Mouse (Mus musculus) ES-E14 (cell line): ENCODE measurements around the gene Akr1c14. TPM values are rescaled to one million over a fixed set of nuclear protein-coding genes. Genes with fewer than 3 reads are reported as not detected.

Experiments
- DNase-seq: peaks from one replicate; pipeline ENCODE4 v3.0.0-alpha.2; 2013; ENCODE audit warnings: low read depth, low spot score
- H3K27ac ChIP-seq: 2 replicates; pipeline ENCODE4 v1.5.1; 2012; ENCODE audit warnings: low read depth, mild to moderate bottlenecking, low read length, moderate library complexity, mixed read lengths; ENCODE audit not compliant: poor library complexity, insufficient read depth, severe bottlenecking
- H3K36me3 ChIP-seq: 2 replicates; pipeline ENCODE4 v1.6.1; 2012; ENCODE audit warnings: mild to moderate bottlenecking, low read length, moderate library complexity, mixed read lengths; ENCODE audit not compliant: control insufficient read depth, poor library complexity, insufficient read depth, severe bottlenecking
- H3K4me1 ChIP-seq, 2 experiments: fragments of 150-350 bp in 1 of 2; sonication (generic) in 1 of 2; 2 replicates each; pipeline ENCODE4 v1.6.1; 2012; ENCODE audit warnings: low read length in 2 of 2, mild to moderate bottlenecking in 1 of 2, mixed read lengths in 1 of 2; ENCODE audit not compliant: control insufficient read depth in 2 of 2, insufficient read depth in 2 of 2, poor library complexity in 1 of 2
- H3K4me3 ChIP-seq, 2 experiments: fragments of 150-350 bp in 1 of 2; sonication (generic) in 1 of 2; 2 replicates each; pipeline ENCODE4 v1.5.1; 2012; ENCODE audit warnings: low read length in 2 of 2, low read depth in 1 of 2, mild to moderate bottlenecking in 1 of 2, mixed read lengths in 1 of 2; ENCODE audit not compliant: insufficient read depth in 1 of 2, poor library complexity in 1 of 2, severe bottlenecking in 1 of 2
- H3K9ac ChIP-seq: 2 replicates; pipeline ENCODE4 v1.6.1; 2012; ENCODE audit warnings: low read depth, mild to moderate bottlenecking, low read length, mixed read lengths; ENCODE audit not compliant: poor library complexity, insufficient read depth, severe bottlenecking
- H3K9me3 ChIP-seq: fragments of 150-350 bp; sonication (generic); 2 replicates; pipeline ENCODE4 v1.6.1; 2012; ENCODE audit warnings: low read depth, mild to moderate bottlenecking, low read length; ENCODE audit not compliant: control insufficient read depth, insufficient read depth
- CHD2 ChIP-seq: IDR thresholded peaks from 2 replicates; pipeline ENCODE4 v1.6.1; 2014; ENCODE audit warnings: mild to moderate bottlenecking, low read depth, low read length, inconsistent platforms
- HCFC1 ChIP-seq: IDR thresholded peaks from 2 replicates; pipeline ENCODE4 v1.6.1; 2012; ENCODE audit warnings: low read length, inconsistent platforms, borderline replicate concordance; ENCODE audit not compliant: insufficient read depth
- MAFK ChIP-seq: IDR thresholded peaks from 2 replicates; pipeline ENCODE4 v1.6.1; 2014; ENCODE audit warnings: mild to moderate bottlenecking, low read depth, low read length, inconsistent platforms; ENCODE audit not compliant: insufficient read depth
- ZC3H11A ChIP-seq: IDR thresholded peaks from 2 replicates; pipeline ENCODE4 v1.6.1; 2012; ENCODE audit warnings: low read depth, mild to moderate bottlenecking, inconsistent platforms, low read length, borderline replicate concordance
- ZNF384 ChIP-seq: IDR thresholded peaks from 2 replicates; pipeline ENCODE4 v1.6.1; 2012; ENCODE audit warnings: low read depth, low read length, inconsistent platforms
- in situ Hi-C, 2 experiments: fragments of 600-800 bp; cut with MboI; formaldehyde crosslinking; loops; one replicate each; pipeline ENCODE4 v1.15.1; 2025; ENCODE audit warnings: low sequenced_read_pairs in 2 of 2, inconsistent platforms in 1 of 2; ENCODE audit not compliant: unreplicated experiment in 2 of 2
- total RNA-seq: library from RNA; depleted of rRNA; stranded (reverse); fragments of 300-350 nt; gene quantifications from 2 replicates; pipeline ENCODE4 v1.2.3, GENCODE M21; 2012; rRNA removed

Akr1c14 gene
- total RNA-seq, 1 experiment = 0.40 TPM

GRCm38 (mm10) chr13:4129100-4129499 lies 80.3 kb downstream of the Akr1c14 start:
- Histone ChIP-seq H3K4me1 (no peaks in the 10 kb centered on the region), H3K9me3 (no peaks in the 10 kb centered on the region), H3K4me3 (no peak overlapping the region), H3K9ac (no peak overlapping the region), H3K27ac (no peak overlapping the region), H3K36me3 (no peaks in the 10 kb centered on the region; the same call in 1 of the 2 replicates)
- in situ Hi-C loops = no loop called here
- TF ChIP-seq ZC3H11A (peak; percentile 40; the same call in 1 of the 2 replicates), ZNF384 (no peak), CHD2 (no peak), MAFK (no peak)
- peak; percentile 25 for DNase-seq

- Histone ChIP-seq H3K9me3 (no peaks in the 10 kb centered on the region), H3K4me3 (no peak overlapping the region), H3K4me1 (no peaks in the 10 kb centered on the region), H3K9ac (no peak overlapping the region), H3K36me3 (no peaks in the 10 kb centered on the region), H3K27ac (no peak overlapping the region)
- no peak for TF ChIP-seq MAFK
- TF ChIP-seq ZC3H11A = no peak
- TF ChIP-seq ZNF384 = no peak
- no peak for TF ChIP-seq HCFC1
- TF ChIP-seq CHD2 = no peak
- DNase-seq = no peak
- in situ Hi-C loops = loop anchor here in 1 of 2 experiments (10.0 kb wide), 1 partner anchor 153 kb away; no protein-coding TSS in a partner anchor
Measured at GRCm38 (mm10) chr13:4131317-4131716, 82.5 kb downstream of the Akr1c14 start.

- Histone ChIP-seq H3K36me3 (no peaks in the 10 kb centered on the region), H3K4me1 (no peaks in the 10 kb centered on the region), H3K4me3 (no peak overlapping the region), H3K9me3 (no peaks in the 10 kb centered on the region), H3K27ac (no peak overlapping the region), H3K9ac (no peak overlapping the region)
- in situ Hi-C loops = loop anchor here in 1 of 2 experiments (10.0 kb wide), 1 partner anchor 153 kb away; no protein-coding TSS in a partner anchor
- TF ChIP-seq CHD2 = no peak
- no peak for TF ChIP-seq MAFK
- DNase-seq = no peak
Measured at GRCm38 (mm10) chr13:4131721-4132120, 82.9 kb downstream of the Akr1c14 start.

- no peak overlapping the region for H3K9ac ChIP-seq
- H3K27ac ChIP-seq = no peak overlapping the region
- no peak overlapping the region for H3K4me3 ChIP-seq
- no peak for DNase-seq
- H3K4me1 ChIP-seq = no peaks in the 10 kb centered on the region
- H3K9me3 ChIP-seq = no peaks in the 10 kb centered on the region
- in situ Hi-C loops = loop anchor here in 1 of 2 experiments (10.0 kb wide), 1 partner anchor 152 kb away; no protein-coding TSS in a partner anchor
- H3K36me3 ChIP-seq = no peaks in the 10 kb centered on the region
- TF ChIP-seq ZC3H11A (peak; percentile 75), MAFK (no peak)
Measured at GRCm38 (mm10) chr13:4133070-4133469, 84.3 kb downstream of the Akr1c14 start.

Other genes with a start within 250 kb of the Akr1c14 start
- not detected in 2 replicates for gene Calml3, start 244.7 kb upstream of the Akr1c14 start, total RNA-seq
- not detected in 2 replicates for gene Calm4, start 211.3 kb upstream of the Akr1c14 start, total RNA-seq
- not detected in 2 replicates for gene Calm5, start 194.8 kb upstream of the Akr1c14 start, total RNA-seq
- 17.4 and 21.1 TPM in 2 replicates for gene Net1, start 130.8 kb upstream of the Akr1c14 start, total RNA-seq
- not detected in 2 replicates for gene Tubal3, start 130.7 kb upstream of the Akr1c14 start, total RNA-seq
- not detected in 2 replicates for gene Ucn3, start 103.7 kb upstream of the Akr1c14 start, total RNA-seq
- gene Akr1c18, start 101.6 kb downstream of the Akr1c14 start, total RNA-seq = 1.1 TPM in 1 of 2 replicates, not detected in the other
- 0.74 and 2.2 TPM in 2 replicates for gene Akr1c13, start 142.1 kb downstream of the Akr1c14 start, total RNA-seq
- gene Akr1c19, start 179.7 kb downstream of the Akr1c14 start, total RNA-seq = 0.11 TPM in 1 of 2 replicates, not detected in the other
- gene Akr1c12, start 230.4 kb downstream of the Akr1c14 start, total RNA-seq = 0.76 TPM in 1 of 2 replicates, not detected in the other